Mouse (Mus musculus): ENCODE measurements around the gene Flvcr2.
A peak's percentile ranks its signal among the peaks of the same experiment; 100 is the strongest.

GRCm38 (mm10) chr12:85839371-85840000, 93.1 kb downstream of the Flvcr2 start:
- TF ChIP-seq CTCF (IDR thresholded peaks at IDR 0.05 in 2 of 3, conservative IDR thresholded peaks at IDR 0.05 in 1 of 3; ENCODE audit: control insufficient read depth in 1 of 3, insufficient read depth in 1 of 3, low read depth in 2 of 3, low read length in 3 of 3, poor library complexity in 1 of 3, severe bottlenecking in 1 of 3) (0 out of 6 replicates have a peak, but pooled peaks of 1 of the 3 experiments have one; percentile 6), POLR2AphosphoS2 (IDR thresholded peaks at IDR 0.05; ENCODE audit: low read length) (no peak)

All from MEL (cell line).